In the genomic region with DNA sequence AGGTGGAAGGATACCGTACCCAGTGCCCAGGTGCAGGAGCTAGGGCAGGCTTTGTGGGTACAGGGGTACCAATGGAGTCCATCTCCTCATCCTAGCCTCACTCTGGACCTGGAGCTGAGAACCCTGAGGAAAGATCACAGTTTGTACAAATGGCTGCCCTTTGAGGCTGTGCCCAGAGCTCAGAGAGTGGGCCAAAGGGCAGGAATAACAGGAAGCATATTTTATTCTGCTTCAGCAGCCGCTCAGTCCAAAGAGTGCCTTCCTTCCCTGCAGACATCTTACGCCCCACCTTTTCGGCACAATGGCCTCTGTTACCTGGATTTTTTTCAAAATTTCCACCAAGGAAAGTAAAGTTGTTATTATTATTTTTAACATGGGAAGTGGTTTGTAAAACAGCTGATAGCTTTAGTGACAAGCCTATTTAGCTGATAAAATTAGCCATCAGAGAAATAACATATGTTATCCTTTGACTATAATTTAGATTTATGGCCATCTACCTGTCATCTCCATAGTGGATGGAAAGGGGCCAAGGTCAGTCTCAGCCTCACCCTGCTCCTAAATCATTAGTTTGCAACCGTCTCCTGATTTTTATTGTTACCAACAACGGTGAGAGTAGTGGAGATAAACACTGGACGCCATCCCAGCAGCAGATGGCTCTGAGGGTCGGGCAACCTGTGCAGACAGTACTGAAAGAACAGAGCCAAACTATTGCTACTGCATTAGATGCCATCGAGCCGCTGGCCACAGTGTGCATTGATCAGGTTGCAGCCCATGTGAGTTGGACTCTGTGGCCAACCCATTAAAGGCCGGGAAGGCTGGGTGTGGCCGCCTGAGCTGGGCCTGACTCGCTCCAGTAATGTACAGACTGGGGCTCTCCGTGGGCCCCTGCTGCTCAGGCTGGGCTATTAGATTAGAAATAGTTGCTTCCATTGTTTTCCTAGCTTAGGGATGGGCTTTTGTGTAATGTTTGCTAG, we compare ENCODE assay signal across 11 mouse cellular contexts.
DNase-seq lines count a peak whose midpoint lies in the region; ATAC-seq and TF ChIP-seq lines count a peak whose summit lies in the region.
"Had no signal": no experiment of that assay in that cellular context is flagged by ENCODE, and none has a peak within 500 bp of the region (broad histone marks: within the 10 kb centered on the region; RNA-seq: fewer than 3 reads in every experiment).

No protein-coding gene starts in this region.

- no peak overlapping the region for H3K9ac ChIP-seq in midbrain, embryonic 14.5 days (replicated peaks; ENCODE audit: low read length)
- no peak overlapping the region for H3K9ac ChIP-seq in stomach, embryonic 15.5 days
- no peak overlapping the region for H3K9ac ChIP-seq in forebrain, postnatal 0 days
- H3K9ac ChIP-seq: liver, embryonic 14.5 days had no signal

- no peak overlapping the region for H3K4me3 ChIP-seq in midbrain, embryonic 10.5 days
- no peak overlapping the region for H3K4me3 ChIP-seq in midbrain, embryonic 14.5 days (replicated peaks; ENCODE audit: low read depth, low read length)
- no peak overlapping the region for H3K4me3 ChIP-seq in stomach, embryonic 15.5 days (replicated peaks)
- H3K4me3 ChIP-seq in forebrain, postnatal 0 days (ENCODE audit: low read depth, low read length) = no peak overlapping the region

- 73% methylated on average over 14 of the region's 14 CpGs for WGBS in midbrain, embryonic 10.5 days
- 76% methylated on average over 14 of the region's 14 CpGs for WGBS in midbrain, embryonic 14.5 days
- 60% methylated on average over 14 of the region's 14 CpGs for WGBS in stomach, embryonic 15.5 days
- 63% methylated on average over 14 of the region's 14 CpGs for WGBS in forebrain, postnatal 0 days

- no peak overlapping the region for H3K4me2 ChIP-seq in midbrain, embryonic 14.5 days (ENCODE audit: low read length)
- no peak overlapping the region for H3K4me2 ChIP-seq in stomach, embryonic 15.5 days
- no peak overlapping the region for H3K4me2 ChIP-seq in forebrain, postnatal 0 days (ENCODE audit: low read depth)

- H3K36me3 ChIP-seq in midbrain, embryonic 10.5 days = no peaks in the 10 kb centered on the region
- H3K36me3 ChIP-seq in midbrain, embryonic 14.5 days (ENCODE audit: control insufficient read depth, insufficient read depth, low read length) = no peaks in the 10 kb centered on the region
- H3K36me3 ChIP-seq in stomach, embryonic 15.5 days = peaks cover 3% of the 10 kb centered on the region; the same call in 1 of the 2 replicates
- no peaks in the 10 kb centered on the region for H3K36me3 ChIP-seq in forebrain, postnatal 0 days (ENCODE audit: insufficient read depth)

- ATAC-seq in cerebellum, adult (ENCODE audit: insufficient number of reproducible peaks, low FRiP score, low TSS enrichment) = peak; percentile 52; the same call in 1 of the 2 replicates
- no peak for ATAC-seq in midbrain, embryonic 14.5 days (ENCODE audit: low FRiP score, low TSS enrichment)
- peak; percentile 64 for ATAC-seq in stomach, embryonic 15.5 days (ENCODE audit: insufficient read depth, low FRiP score, low read depth)
- no peak for ATAC-seq in forebrain, postnatal 0 days

- H3K27ac ChIP-seq in midbrain, embryonic 10.5 days (replicated peaks) = peak overlapping the region; percentile 57
- H3K27ac ChIP-seq in midbrain, embryonic 14.5 days (replicated peaks; ENCODE audit: low read depth, low read length) = no peak overlapping the region
- no peak overlapping the region; the same call in 1 of the 2 replicates for H3K27ac ChIP-seq in stomach, embryonic 15.5 days
- no peak overlapping the region for H3K27ac ChIP-seq in forebrain, postnatal 0 days (ENCODE audit: low read depth, low read length)
- H3K27ac ChIP-seq: kidney, postnatal 0 days; liver, embryonic 14.5 days had no signal

- no peaks in the 10 kb centered on the region for H3K27me3 ChIP-seq in midbrain, embryonic 10.5 days (ENCODE audit: low read depth, poor library complexity, severe bottlenecking)
- H3K27me3 ChIP-seq in midbrain, embryonic 14.5 days (ENCODE audit: control insufficient read depth, insufficient read depth, low read length) = no peaks in the 10 kb centered on the region
- no peaks in the 10 kb centered on the region for H3K27me3 ChIP-seq in stomach, embryonic 15.5 days (replicated peaks)
- H3K27me3 ChIP-seq in forebrain, postnatal 0 days (ENCODE audit: insufficient read depth, low read length) = no peaks in the 10 kb centered on the region

- DNase-seq in cerebellum, postnatal 4 days (ENCODE audit: low spot score in 2 of 2) = no peak
- DNase-seq in midbrain, embryonic 10.5 days (ENCODE audit: low spot score) = no peak
- no peak for DNase-seq in midbrain, embryonic 14.5 days
- peak; percentile 58 for DNase-seq in cerebellum, postnatal 36 days
- DNase-seq in right cerebral cortex, postnatal 4 days = no peak
- no peak for DNase-seq in forebrain, postnatal 0 days
- DNase-seq: spleen, adult 18-20 months had no signal

- H3K4me1 ChIP-seq in midbrain, embryonic 10.5 days = peaks cover 28% of the 10 kb centered on the region
- no peaks in the 10 kb centered on the region for H3K4me1 ChIP-seq in midbrain, embryonic 14.5 days (ENCODE audit: control insufficient read depth, insufficient read depth, low read length)
- H3K4me1 ChIP-seq in stomach, embryonic 15.5 days = no peaks in the 10 kb centered on the region
- H3K4me1 ChIP-seq in forebrain, postnatal 0 days (ENCODE audit: insufficient read depth) = no peaks in the 10 kb centered on the region

- TF ChIP-seq CTCF in forebrain, postnatal 0 days (IDR thresholded peaks at IDR 0.05; ENCODE audit: low read depth) = no peak

- peaks cover 11% of the 10 kb centered on the region for H3K9me3 ChIP-seq in midbrain, embryonic 10.5 days (replicated peaks)
- H3K9me3 ChIP-seq in midbrain, embryonic 14.5 days (ENCODE audit: control insufficient read depth, low read length) = no peaks in the 10 kb centered on the region
- no peaks in the 10 kb centered on the region for H3K9me3 ChIP-seq in stomach, embryonic 15.5 days
- H3K9me3 ChIP-seq in forebrain, postnatal 0 days (ENCODE audit: low read length) = no peaks in the 10 kb centered on the region

Comparison
In these comparisons a context has a peak if more than half of its experiments do, and no peak if none do; other contexts are left out.
1. DNase-seq: peak in cerebellum, postnatal 36 days (2 of 2); none in cerebellum, postnatal 4 days (0 of 2), midbrain, embryonic 10.5 days (single experiment), midbrain, embryonic 14.5 days (single experiment), right cerebral cortex, postnatal 4 days (single experiment) and forebrain, postnatal 0 days (single experiment).
2. ATAC-seq: peak in cerebellum, adult (single experiment) and stomach, embryonic 15.5 days (single experiment); none in midbrain, embryonic 14.5 days (single experiment) and forebrain, postnatal 0 days (single experiment).